Mouse (Mus musculus) erythroblast, adult 5-6 weeks (primary cell): Measurements from ENCODE around the gene Pdia4. TPM values are rescaled to one million over a fixed set of nuclear protein-coding genes. Genes with fewer than 3 reads are reported as not detected.
"Not testable (repeated sequence)": the region's sequence is repeated elsewhere in the genome, so short reads cannot be mapped to it uniquely, and the experiment has no call there.

Source experiments
- ATAC-seq: replicated peaks from 2 replicates; pipeline ENCODE4 v1.8.0; 2016; ENCODE audit warnings: moderate number of reproducible peaks, mild to moderate bottlenecking, moderate TSS enrichment, inconsistent platforms; ENCODE audit not compliant: poor library complexity, low FRiP score, severe bottlenecking
- total RNA-seq, 2 experiments: library from RNA; stranded (forward) in 1 of 2; stranded (reverse) in 1 of 2; fragments of 150-400 nt in 1 of 2; fragments of 200-764, 138-1000 nt in 1 of 2; gene quantifications; 2 replicates each; pipeline versions ENCODE4 v1.2.3 to v1.2.4; 2015 to 2017; ENCODE audit warnings: low replicate concordance in 2 of 2

Pdia4 gene
- total RNA-seq (2015; ENCODE audit: low replicate concordance), result 18.4 and 22.8 TPM in 2 replicates
- total RNA-seq (2017; ENCODE audit: low replicate concordance), result 33.5 and 45.1 TPM in 2 replicates

- peak; percentile 95 for ATAC-seq
Measured at GRCm38 (mm10) chr6:47813257-47813878, at the start of gene Pdia4. TSS of gene Pdia4 (minus strand) at chr6:47813430.

- not testable (repeated sequence) for ATAC-seq
Measured at GRCm38 (mm10) chr6:47857729-47858128, 44.5 kb upstream of the Pdia4 start.

GRCm38 (mm10) chr6:47857241-47857640 lies 44.0 kb upstream of the Pdia4 start:
- no peak for ATAC-seq

- no peak for ATAC-seq
Measured at GRCm38 (mm10) chr6:47845779-47846178, 32.5 kb upstream of the Pdia4 start.

- peak; percentile 68 for ATAC-seq
Measured at GRCm38 (mm10) chr6:47842337-47842736, 29.1 kb upstream of the Pdia4 start.

GRCm38 (mm10) chr6:47841831-47842230 lies 28.6 kb upstream of the Pdia4 start:
- no peak for ATAC-seq

- no peak for ATAC-seq
Measured at GRCm38 (mm10) chr6:47841077-47841476, 27.8 kb upstream of the Pdia4 start.

GRCm38 (mm10) chr6:47837630-47838029 lies 24.4 kb upstream of the Pdia4 start:
- no peak for ATAC-seq

- ATAC-seq, result peak; percentile 72
Measured at GRCm38 (mm10) chr6:47835984-47836521, 22.8 kb upstream of the Pdia4 start.

GRCm38 (mm10) chr6:47835482-47835983 lies 22.3 kb upstream of the Pdia4 start, which contains the start of gene Zfp398:
TSS of gene Zfp398 (plus strand) at chr6:47835661.
- ATAC-seq, result peak; percentile 87

- ATAC-seq, result no peak
Measured at GRCm38 (mm10) chr6:47832220-47832619, 19.0 kb upstream of the Pdia4 start.

GRCm38 (mm10) chr6:47830104-47831078 lies 17.2 kb upstream of the Pdia4 start, which contains the start of gene Zfp786:
TSS of gene Zfp786 (minus strand) at chr6:47830867.
- peak; percentile 94 for ATAC-seq

- no peak for ATAC-seq
Measured at GRCm38 (mm10) chr6:47828950-47829349, 15.7 kb upstream of the Pdia4 start.

- ATAC-seq, result no peak
Measured at GRCm38 (mm10) chr6:47827462-47827861, 14.2 kb upstream of the Pdia4 start.

- no peak for ATAC-seq
Measured at GRCm38 (mm10) chr6:47824241-47824640, 11.0 kb upstream of the Pdia4 start.

- ATAC-seq, result no peak
Measured at GRCm38 (mm10) chr6:47821776-47822175, 8.5 kb upstream of the Pdia4 start.

- ATAC-seq, result no peak
Measured at GRCm38 (mm10) chr6:47821236-47821635, 8.0 kb upstream of the Pdia4 start.

GRCm38 (mm10) chr6:47819626-47820325 lies 6.5 kb upstream of the Pdia4 start:
- ATAC-seq, result no peak

GRCm38 (mm10) chr6:47818721-47819120 lies 5.5 kb upstream of the Pdia4 start:
- ATAC-seq, result no peak

- no peak for ATAC-seq
Measured at GRCm38 (mm10) chr6:47816151-47816550, 2.9 kb upstream of the Pdia4 start.
